Mouse (Mus musculus) frontal cortex, adult 2 months (tissue): Measurements from ENCODE around the gene Scrn1. TPM values are rescaled to one million over a fixed set of nuclear protein-coding genes. Genes with fewer than 3 reads are reported as not detected.

ENCODE experiments used
- DNase-seq, 2 experiments: peaks; one replicate each; pipeline ENCODE4 v3.0.0; 2022; ENCODE audit warnings: low spot score in 1 of 2; ENCODE audit errors: extremely low spot score in 1 of 2
- polyA plus RNA-seq: library from polyadenylated mRNA; depleted of rRNA; stranded (reverse); fragments of >200 nt; gene quantifications from 2 replicates; pipeline ENCODE4 v1.2.3, GENCODE M21; 2012

The Scrn1 gene
- polyA plus RNA-seq, 1 experiment, result 121 TPM

DNA sequence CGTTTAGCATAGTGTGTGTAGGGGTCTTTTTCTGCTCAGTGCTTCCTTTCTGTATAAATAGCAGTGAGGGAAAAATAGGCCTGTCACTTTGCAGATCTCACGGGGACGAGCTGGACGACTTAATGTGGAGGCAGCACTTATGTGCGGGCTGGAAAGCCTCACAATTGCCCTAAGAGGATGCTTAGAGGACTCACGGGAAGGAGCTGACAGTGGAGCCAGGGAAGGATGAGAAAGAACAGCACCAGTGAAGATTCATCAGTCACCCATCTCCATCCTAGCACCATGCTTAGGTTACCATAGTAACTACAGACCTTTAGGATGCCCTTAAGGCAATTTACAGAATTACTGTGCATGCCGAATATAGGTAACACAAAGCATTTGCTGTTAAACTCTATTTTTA, 3.5 kb upstream of the Scrn1 start:
- no peak for DNase-seq

DNA sequence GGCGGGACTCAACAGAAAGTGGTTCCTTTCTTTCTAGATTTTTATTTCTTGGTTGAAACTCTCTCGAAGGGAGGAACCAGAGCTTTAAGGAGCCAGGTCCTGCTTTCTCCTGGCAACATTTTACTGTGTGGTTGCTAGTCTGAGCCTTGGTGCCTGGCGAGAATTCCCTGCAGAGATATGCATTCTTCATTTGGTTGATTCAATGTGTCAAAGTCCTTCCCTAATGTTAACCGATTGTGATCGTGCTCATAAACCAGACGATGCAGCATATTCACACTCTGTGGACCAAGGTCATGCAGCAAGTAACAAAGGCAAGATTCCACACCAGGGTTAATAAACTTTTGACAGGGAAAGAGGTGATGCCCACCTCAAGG, 244 bp upstream of the Scrn1 start:
- no peak for DNase-seq

DNA sequence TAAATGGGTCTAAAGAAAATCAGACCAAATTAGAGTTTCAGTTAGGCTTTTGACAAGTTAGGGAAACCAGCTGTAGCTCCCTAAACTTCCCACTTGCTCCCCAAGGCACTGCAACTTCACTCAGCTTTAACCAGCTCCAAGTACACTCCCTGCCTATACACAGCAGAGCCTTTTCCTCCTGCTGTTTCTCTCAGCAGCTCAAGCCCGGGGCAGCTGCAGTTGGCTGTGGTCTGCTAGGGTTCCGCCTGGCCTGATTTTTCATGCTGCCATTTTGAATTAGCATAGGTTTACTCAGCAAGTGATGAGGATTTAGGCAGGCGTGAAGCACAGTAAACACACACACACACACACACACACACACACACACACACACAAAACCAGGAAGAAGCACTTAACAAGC, 1.3 kb downstream of the Scrn1 start:
- DNase-seq, result peak in 1 of 2 experiments; percentile 43

DNA sequence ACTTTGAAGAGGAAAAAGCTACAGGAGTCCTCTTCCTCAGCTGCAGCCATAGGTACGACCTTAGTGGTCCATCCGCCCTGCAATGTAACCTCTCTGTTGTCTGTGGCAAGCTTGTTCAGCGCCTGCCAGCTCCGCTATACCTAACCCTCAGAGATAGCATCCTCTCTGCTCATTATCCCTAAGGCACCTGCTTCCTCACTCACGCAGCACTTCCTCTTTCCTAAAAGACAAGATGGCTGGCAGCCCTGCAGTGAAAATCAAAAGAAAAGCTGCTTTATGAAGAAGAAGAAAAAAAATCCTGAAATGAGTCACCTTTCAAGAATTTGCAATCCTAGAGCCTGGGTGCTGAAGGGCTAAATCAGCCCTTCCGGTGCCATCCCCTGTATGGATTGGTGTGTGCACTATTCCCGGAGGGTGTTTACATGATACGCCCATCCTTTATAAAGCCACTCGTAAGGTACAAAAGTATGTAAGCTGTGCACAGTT, 1.7 kb downstream of the Scrn1 start:
- no peak for DNase-seq

DNA sequence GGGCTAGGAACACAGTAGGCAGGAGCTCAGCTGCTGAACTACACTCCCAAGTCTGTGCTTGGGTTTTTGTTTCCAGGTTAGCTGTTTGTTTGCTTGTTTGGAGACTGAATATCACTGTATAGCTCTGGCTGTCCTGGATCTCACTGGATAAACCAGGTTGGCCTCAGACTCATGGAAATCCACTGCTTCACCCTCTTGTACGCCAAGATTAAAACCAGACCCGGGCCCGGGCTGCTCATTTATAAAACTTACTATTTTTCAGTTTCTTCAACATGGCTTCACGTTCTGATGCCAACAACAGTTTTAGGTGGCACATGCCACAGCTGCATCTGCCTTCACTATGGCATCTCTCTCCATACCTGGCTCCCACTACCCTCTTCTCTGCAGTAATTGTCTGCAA, 2.7 kb downstream of the Scrn1 start:
- no peak for DNase-seq

DNA sequence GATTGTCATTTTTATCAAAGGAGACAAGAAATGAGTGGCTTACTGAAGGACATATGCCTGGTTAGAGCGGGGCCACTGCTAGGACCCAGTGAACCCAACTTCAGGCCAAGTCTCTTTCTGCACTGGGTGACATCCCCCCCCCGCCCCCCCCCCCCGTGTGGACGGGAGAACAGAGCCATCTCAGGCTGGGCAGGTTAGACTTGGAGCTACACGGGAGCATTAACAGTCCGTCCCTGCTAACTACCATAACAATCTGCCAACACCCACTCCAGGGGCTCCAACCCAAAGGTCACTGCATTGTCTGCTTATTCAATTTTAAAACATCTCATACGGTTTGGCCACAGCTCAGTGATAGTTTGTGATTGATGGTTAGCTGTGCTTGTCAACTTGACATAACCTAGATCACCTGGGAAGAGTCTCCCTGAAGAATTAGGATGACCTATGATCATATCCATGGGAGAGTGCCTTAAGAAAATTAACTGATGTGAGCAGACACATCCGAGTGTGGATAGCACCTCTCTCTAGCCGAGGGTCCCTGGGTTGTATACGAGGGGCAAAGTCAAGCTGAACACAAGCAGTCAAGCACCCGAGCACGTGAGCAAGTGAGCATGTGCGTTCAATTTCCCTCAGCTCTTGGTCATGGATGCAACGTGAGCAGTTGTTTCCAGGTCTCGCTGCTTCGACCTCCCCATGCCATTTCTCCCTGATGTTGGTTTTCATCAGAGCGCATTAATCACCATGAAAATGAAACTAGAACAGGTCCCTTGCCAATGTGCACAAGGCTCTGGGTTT, 4.1 kb downstream of the Scrn1 start:
- DNase-seq, result no peak

DNA sequence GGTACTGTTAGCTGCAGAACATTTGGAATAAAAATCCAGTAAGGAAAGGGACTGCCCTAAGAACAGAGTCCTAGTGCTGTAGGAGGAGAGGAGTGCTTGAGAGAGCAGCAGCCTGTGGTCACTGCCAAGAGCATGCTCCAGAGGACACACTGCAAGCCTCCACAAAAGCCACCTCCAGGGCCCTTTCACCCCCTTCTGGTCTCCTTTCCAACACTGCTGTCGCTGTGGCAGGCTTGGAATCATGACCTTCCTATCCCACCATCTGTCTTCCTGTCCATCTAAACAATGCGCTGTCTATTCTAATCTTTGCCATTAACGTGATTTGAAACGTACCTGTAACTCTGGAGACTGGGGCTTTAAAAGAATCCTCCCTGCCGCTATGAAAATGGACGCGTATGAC, 7.8 kb downstream of the Scrn1 start:
- no peak for DNase-seq

DNA sequence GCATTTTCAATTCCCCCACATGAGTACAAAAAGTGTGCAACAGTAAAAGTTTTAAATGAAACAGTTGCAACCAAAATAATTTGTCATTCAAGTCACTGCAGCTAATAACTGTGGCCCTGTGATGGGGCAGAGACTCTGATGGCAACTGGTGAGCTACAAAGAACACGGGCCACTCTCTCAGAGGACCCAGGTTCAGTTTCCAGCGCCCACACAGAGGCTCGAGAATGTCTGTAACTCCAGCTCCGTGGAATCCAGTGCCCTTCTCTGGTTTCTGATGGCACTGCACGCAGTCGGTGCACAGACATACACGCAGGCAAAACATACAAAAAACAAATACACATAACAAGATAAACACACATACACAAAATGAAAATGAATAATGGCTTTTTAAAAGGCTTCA, 8.6 kb downstream of the Scrn1 start:
- no peak for DNase-seq

DNA sequence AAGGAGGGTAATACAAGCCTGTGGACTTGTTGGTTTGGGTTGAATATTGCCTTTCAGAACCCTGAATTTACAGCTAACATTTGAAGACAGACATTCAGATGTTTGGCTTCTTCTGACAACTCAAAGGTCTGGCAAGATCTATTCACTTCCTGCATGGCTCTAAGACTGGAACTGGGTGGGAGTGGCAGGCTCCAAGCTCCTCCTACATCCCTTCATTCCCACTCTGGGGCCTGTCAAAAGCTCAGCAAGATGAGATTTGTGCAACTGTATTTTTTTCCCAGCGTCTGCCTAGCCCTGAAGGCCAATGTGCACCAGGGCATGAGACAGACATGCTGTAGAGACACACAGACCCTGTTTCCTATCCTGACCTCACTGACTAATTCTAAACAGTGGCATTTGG, 10.5 kb downstream of the Scrn1 start:
- DNase-seq, result no peak

DNA sequence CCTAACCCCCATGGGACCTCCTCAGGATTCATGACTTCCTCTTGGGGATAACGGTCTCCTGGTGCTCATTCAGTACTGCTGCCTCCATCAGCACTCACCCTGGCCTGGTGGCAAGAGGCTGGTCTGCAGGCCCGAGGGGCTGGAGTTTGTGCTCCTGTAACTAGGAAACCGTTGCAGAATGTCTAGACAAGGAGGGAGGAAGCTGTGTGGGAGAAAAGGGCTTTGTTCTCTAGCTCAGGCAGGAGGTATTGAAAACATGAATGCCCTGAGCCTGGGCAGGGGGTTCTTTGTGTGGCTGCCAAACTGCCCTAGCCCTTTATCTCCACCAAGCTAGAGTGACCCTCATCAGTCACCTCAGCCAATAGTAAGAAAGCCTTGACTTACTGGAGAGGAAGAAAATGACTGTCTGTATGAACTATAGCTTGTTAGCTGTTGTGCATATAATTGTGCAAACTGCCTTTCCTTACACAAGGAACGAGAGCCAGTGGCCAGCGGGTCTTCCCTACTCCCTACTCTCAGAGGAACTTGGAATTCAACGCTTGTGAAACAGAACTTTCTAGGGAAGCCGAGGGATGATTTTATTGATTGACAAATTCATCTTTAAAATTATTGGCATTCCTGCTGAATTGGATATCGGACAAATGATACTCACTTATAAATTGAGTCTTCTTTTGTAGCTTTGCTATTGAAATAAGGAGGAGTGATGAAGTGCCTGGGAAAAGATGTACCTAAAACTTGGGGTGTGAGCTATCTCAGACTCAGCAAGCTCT, 11.8 kb downstream of the Scrn1 start:
- DNase-seq, result no peak

DNA sequence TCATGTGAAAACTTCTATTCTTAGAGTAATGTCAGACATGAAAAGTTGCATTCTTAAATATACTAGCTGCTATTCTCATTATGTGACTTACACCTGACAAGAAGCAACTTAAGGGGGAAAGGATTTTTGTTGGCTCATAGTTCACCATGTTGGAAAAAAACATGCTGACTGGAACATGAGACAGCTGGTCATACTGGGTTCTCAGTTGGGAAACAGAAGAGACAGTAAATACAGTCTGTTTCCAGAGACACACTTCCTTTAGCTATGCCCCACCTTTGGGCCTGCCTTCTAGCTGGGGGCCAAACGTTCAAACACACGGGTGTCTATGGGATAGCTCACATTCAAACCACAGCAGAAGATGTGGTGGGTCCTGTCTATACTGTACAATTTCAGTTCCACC, 12.7 kb downstream of the Scrn1 start:
- no peak for DNase-seq

DNA sequence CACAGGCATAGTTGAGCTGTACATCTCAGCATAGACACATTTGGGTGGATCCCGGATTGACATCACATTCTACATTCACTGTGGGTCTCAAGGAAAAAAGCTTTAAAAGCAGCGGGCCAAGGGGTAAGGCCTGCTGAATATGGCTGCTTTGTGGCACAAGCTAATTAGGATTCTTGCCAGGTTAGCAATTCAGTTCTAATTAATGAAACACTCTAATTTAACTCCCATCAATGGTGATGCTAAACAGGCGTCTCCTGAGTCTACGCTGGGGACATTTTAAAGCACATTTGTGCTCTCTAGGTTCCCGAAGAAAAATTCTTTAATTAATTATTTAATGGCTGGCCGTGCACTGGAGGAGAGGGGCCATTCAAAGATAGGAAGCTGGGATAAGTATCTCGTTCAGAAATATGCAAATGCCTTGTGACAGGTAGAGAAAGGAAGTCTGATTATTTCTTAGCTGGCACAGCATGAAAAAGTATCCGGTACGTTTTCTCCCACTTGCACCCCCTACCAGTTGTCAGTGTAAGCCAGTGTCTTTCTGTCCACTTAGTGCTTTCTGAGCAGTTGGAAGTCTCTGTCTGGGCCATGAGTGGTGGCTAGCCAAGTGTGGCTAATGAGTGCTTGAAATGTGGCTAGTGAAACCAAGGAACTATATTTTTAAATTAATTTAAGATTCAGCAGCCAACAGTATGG, 13.4 kb downstream of the Scrn1 start:
- no peak for DNase-seq

DNA sequence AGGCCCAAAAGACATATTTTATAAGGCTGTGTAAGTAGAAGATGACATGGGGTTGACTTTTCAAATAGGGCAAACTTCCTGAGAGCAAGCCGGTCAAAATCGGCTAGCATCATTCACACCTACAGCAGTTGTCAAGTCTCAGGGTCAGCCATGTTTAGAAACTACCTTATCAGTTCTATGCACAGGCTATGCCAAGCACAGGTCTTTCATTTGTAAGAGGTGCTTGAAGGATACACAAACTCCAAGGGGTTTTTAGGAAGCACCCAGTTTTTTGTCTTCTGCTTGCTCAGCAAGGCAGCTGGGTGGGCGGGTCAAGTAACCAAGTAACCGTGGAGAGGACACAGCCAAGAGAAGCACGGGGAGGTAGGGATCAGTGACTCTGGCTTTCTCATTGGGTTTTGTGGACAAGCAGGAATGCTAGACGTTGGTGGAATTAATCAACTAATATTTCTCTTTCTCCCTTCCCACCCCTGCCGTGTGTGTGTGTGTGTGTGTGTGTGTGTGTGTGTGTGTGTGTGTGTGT, 15.4 kb downstream of the Scrn1 start:
- no peak for DNase-seq

DNA sequence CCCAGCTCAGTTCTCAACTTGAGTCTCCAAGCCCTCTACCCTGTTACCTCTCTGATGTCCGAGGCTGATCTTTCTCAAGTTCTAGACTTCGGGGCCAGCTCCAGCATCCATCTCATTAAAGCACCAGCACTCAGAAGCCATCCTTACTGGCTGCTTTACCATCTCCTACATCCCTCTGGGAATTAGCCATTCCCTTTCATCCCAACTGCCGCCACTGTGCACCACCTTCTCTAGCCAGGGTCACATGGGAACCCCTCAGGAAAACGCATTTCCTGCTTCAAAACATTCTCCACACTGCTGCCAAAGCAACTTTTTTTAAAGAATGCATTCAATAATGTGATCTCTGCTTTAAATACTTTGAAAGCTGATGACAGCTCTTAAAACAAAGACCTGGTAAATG, 17.0 kb downstream of the Scrn1 start:
- DNase-seq, result no peak

DNA sequence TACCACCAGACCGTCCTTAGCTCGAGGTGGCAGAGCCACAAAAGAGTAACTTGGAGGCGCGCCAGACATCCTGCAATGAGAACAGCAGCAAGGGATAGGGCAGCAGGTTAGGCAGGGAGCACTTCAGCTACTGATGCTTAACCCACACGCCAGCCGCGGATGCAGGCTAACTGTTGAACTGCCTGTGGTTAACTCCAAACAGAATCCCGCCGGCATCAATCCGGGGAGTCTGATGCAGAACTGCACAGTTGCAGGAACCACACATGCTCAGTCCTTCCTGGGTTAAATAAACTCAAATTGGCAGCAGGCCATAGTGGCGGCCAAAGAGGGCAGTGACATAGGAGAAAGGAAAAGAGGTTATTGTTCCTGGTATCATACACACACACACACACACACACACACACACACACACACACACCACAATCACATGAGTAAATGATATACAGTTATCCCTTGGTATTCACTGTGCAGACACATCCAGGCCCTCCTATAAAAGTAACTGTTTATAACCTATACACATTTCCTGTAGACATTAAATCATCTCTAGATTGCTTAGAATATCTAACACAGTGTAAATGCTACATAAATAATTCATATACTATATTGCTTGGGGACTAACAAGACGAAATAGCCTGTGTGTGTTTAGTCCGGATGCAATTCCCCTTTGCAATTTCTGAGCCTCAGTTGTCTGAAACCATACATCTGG, 17.8 kb downstream of the Scrn1 start:
- no peak for DNase-seq

DNA sequence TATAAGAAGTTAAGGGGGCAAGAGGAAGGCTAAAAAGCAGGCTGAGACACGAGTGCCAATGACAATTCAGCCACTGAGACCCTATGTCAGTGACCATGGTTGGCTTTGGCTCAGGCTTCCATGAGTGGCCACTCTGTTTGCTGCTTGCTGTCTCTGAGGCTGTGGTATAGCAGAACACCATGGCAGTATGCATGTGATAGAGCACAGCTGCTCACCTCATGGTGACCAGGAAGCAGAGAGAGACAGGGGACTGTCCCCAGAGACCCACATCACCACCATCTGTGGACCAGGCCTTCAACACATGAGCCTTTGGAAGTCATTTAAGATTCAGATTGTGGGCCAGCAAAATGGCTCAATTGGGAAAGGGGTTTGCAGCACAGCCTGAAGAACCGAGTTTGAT, 22.6 kb downstream of the Scrn1 start:
- no peak for DNase-seq

DNA sequence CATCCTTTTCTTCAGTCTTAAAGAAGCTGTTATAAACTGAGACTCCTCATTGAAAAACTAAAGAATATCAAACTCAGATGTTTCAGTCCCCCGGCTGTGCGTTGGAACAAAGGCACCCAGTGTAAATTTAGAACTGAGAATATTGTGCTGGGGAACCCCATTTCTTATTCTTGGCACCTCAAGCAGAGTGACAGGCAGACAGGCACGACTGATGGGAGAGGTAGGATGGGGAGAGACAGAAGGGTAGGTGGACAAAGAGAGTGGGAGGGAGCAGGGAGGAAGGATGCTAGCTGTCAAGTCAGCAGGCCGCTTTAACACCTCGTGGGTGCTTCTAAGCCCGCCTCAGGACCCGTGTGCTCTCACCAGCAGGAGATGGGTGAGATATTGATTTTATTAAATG, 23.5 kb downstream of the Scrn1 start:
- DNase-seq, result peak in 1 of 2 experiments; percentile 58

DNA sequence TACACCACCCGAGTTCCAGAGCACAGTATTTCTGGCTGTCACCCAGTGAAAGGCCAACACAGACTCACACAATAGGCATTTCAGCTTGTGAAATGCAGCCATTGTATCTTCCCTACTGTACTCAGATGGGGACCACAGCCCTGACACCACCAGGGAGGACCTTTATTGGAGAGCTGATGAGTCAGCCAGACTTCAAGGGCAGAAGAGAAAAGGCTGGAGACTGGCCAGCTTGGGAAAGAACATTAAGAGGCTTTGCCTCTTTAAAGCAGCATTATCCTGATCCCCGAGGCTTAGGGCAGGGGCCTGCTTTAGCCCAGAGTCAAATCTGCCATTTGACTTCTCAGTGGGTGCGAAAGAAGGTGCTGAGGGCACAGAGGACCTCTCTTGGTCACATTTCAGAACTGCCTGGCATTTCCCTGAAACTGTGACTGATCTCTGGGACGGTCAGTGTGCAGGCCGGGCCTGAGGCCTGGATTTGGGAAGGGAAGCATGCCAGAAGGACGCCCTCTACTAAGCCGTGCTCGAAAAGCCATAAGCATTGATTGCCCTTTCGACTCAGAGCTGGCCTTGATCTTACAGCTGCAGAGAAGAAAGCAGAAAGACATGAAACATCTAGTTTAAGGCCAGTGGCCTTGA, 25.9 kb downstream of the Scrn1 start:
- DNase-seq, result no peak

DNA sequence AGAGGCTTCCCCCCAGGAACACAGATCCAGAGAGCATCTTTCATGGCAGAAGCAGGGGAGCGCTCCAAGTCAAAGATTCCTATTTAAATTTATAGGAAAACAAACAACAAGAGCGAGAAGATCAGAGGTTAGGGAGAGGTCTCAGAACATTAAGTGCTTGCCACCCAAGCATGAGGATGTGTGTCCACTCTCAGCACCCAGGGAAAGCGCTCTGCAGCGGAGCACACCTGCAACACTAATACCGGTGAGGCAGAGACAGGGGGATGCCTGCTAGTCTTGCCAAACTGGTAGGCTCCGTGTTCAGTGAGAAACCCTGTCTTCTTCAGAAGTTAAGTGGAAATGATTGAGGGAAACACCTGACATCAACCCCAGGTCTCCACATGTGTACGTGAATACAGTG, 26.9 kb downstream of the Scrn1 start:
- DNase-seq, result no peak

DNA sequence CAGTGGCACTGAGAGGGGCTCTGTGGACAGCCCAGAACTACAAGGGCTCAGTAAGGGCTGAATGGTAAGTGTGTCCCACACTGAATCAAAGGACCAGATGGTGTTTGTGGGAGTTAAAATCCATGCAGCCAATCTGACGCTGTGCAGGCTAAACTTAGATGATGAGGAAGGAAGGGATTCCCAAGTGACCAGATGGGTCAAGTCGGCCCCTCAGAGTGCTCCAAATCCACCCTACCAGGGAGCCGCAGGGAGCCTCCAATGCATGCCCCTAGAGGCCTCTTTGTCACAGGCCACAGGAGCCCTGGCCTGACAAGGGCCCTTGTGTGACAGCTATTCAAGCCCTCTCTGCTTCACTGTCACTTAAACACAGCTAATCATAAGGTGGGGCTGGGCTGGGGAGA, 27.5 kb downstream of the Scrn1 start:
- DNase-seq, result peak in 1 of 2 experiments; percentile 60
